Mouse (Mus musculus) v-Abl transformed pro-B cells (cell line): Measurements from ENCODE around the gene Rgl2.
"Not testable (repeated sequence)": the region's sequence is repeated elsewhere in the genome, so short reads cannot be mapped to it uniquely, and the experiment has no call there.

Experiments
- in situ Hi-C, 2 experiments: fragments of 400-800 bp; cut with MboI; formaldehyde crosslinking; loops; one replicate each; pipeline ENCODE4 v1.15.1; 2025; ENCODE audit not compliant: unreplicated experiment in 2 of 2

The Rgl2 gene

GRCm38 (mm10) chr17:33941381-33941780 lies 12.0 kb downstream of the Rgl2 start:
- in situ Hi-C loops = no loop called here

- in situ Hi-C loops = no loop called here
Observed at GRCm38 (mm10) chr17:33943454-33943853, 14.1 kb downstream of the Rgl2 start.

- in situ Hi-C loops = no loop called here
Observed at GRCm38 (mm10) chr17:33947430-33948089, 18.2 kb downstream of the Rgl2 start.

- in situ Hi-C loops = no loop called here
Observed at GRCm38 (mm10) chr17:33948090-33948904, 19.0 kb downstream of the Rgl2 start.

- in situ Hi-C loops = no loop called here
Observed at GRCm38 (mm10) chr17:33948905-33949537, 19.7 kb downstream of the Rgl2 start.

GRCm38 (mm10) chr17:33950131-33950625 lies 20.8 kb downstream of the Rgl2 start:
- in situ Hi-C loops = no loop called here

- in situ Hi-C loops = no loop called here
Observed at GRCm38 (mm10) chr17:33951021-33951946, 21.9 kb downstream of the Rgl2 start, which contains the start of gene B3galt4. B3galt4 (minus strand) TSS chr17:33951488.

GRCm38 (mm10) chr17:33952015-33952414 lies 22.7 kb downstream of the Rgl2 start:
- in situ Hi-C loops = not testable (repeated sequence)

GRCm38 (mm10) chr17:33952879-33953278 lies 23.5 kb downstream of the Rgl2 start:
- in situ Hi-C loops = no loop called here

GRCm38 (mm10) chr17:33953310-33953709 lies 24.0 kb downstream of the Rgl2 start:
- in situ Hi-C loops = no loop called here

GRCm38 (mm10) chr17:33953961-33954565 lies 24.7 kb downstream of the Rgl2 start:
- in situ Hi-C loops = no loop called here

- in situ Hi-C loops = no loop called here
Observed at GRCm38 (mm10) chr17:33954646-33955554, 25.6 kb downstream of the Rgl2 start.

GRCm38 (mm10) chr17:33955555-33956214 lies 26.3 kb downstream of the Rgl2 start, which contains the start of the genes Vps52 and Rps18:
Vps52 (plus strand) TSS chr17:33955812.
Rps18 (minus strand) TSS chr17:33956001.
- in situ Hi-C loops = no loop called here

- in situ Hi-C loops = no loop called here
Observed at GRCm38 (mm10) chr17:33956336-33956735, 27.0 kb downstream of the Rgl2 start.

- in situ Hi-C loops = no loop called here
Observed at GRCm38 (mm10) chr17:33957493-33957892, 28.1 kb downstream of the Rgl2 start.

GRCm38 (mm10) chr17:33958451-33958850 lies 29.1 kb downstream of the Rgl2 start:
- in situ Hi-C loops = no loop called here

- in situ Hi-C loops = no loop called here
Observed at GRCm38 (mm10) chr17:33959135-33959534, 29.8 kb downstream of the Rgl2 start.

GRCm38 (mm10) chr17:33959948-33960347 lies 30.6 kb downstream of the Rgl2 start:
- in situ Hi-C loops = loop anchor here in 1 of 2 experiments (10.0 kb wide), 1 partner anchor 1345 kb away; no protein-coding TSS in a partner anchor
